Mouse (Mus musculus): Measurements from ENCODE around the gene Tpsb2.

GRCm38 (mm10) chr17:25414917-25415316 is 48.8 kb downstream of the Tpsb2 start:
- no peak for TF ChIP-seq CTCF (IDR thresholded peaks at IDR 0.05; ENCODE audit: extremely low read depth, insufficient read depth, insufficient read length, insufficient replicate concordance)
- no peak for TF ChIP-seq POLR2A (IDR thresholded peaks at IDR 0.05; ENCODE audit: low read depth, low read length)

Measured in spleen, adult 2 months (tissue).